Mouse (Mus musculus): ENCODE results near the gene Comt. TPM values are rescaled to one million over a fixed set of nuclear protein-coding genes. Genes with fewer than 3 reads are reported as not detected.

Comt gene
- total and polyA plus RNA-seq, 3 experiments = 36.7 to 51.1 (median 47.5) TPM

DNA sequence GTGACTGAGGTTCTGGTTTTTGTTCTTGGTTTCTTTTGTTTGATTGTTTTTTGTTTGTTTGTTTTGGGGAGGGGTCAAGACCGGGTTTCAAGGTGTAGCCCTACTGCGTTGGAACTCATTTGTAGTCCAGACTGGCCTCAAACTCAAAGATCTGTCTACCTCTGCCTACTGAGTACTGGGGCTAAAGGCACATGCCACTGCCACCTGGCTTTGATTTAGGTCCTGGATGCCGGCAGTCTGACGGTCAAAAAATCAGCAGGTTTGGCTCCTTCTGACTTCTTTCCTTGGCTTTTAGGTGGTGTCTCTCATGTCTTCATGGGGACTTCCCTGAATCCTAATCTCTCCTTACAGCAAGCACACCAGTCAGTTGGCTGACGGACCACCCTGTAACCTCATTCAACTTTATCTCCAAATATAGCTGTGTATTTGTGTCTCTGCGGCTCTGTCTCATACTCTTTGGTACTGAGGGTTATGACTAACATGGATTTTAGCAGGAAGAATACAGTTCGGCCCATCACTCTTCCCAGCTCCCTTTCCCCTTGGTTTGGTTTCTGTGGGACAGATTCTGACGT lies 4.1 kb upstream of the Comt start:
- no peaks in the 10 kb centered on the region for H3K27me3 ChIP-seq (ENCODE audit: insufficient read depth, low read length)
- DNase-seq (ENCODE audit: low spot score) = no peak
- H3K9me3 ChIP-seq (replicated peaks) = no peaks in the 10 kb centered on the region
- peaks cover 65% of the 10 kb centered on the region for H3K4me1 ChIP-seq (ENCODE audit: insufficient read depth, low read depth, low read length)
- no peak for ATAC-seq (ENCODE audit: extremely low read depth, insufficient number of reproducible peaks, low FRiP score, poor library complexity, severe bottlenecking)
- H3K4me3 ChIP-seq (ENCODE audit: low read depth, low read length) = no peak overlapping the region; the same call in 1 of the 2 replicates
- TF ChIP-seq CTCF (IDR thresholded peaks at IDR 0.05; ENCODE audit: low read depth, low read length) = no peak
- TF ChIP-seq TAL1 (conservative IDR thresholded peaks at IDR 0.05; ENCODE audit: low read depth, low read length) = no peak
- no peak for TF ChIP-seq POLR2AphosphoS5 (IDR thresholded peaks at IDR 0.05; ENCODE audit: insufficient replicate concordance, low read depth, low read length)
- no peak for TF ChIP-seq GATA2 (IDR thresholded peaks at IDR 0.05; ENCODE audit: borderline replicate concordance, low read depth, low read length)
- TF ChIP-seq GATA1 (IDR thresholded peaks at IDR 0.05; ENCODE audit: borderline replicate concordance, low read length) = no peak
- H3K36me3 ChIP-seq (replicated peaks) = peaks cover 51% of the 10 kb centered on the region

DNA sequence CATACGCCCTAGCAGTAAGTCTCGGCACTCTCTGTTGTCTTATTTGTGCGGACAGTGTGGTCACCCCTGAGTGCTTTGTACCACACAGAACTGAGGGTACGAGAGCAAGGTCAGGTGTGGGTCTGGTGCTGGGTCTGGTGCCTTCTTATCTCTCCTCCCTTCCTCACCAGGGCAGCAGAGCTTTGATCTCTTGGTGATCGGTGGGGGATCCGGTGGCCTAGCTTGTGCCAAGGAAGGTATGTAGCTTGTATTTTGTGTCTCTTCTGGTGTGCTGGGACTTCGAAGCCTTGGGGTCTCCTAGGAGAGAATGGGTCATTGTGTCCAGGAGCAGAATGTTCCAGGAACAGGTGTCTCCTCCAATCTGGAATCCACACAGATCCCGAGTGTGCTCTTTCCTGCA lies 3.0 kb upstream of the Comt start:
- Histone ChIP-seq H3K27me3 (ENCODE audit: insufficient read depth, low read length) (no peaks in the 10 kb centered on the region), H3K9me3 (replicated peaks) (no peaks in the 10 kb centered on the region), H3K4me1 (ENCODE audit: insufficient read depth, low read depth, low read length) (peaks cover 74% of the 10 kb centered on the region), H3K4me3 (ENCODE audit: low read depth, low read length) (peak overlapping the region; percentile 66; the same call in 1 of the 2 replicates), H3K36me3 (replicated peaks) (peaks cover 42% of the 10 kb centered on the region)
- DNase-seq (ENCODE audit: low spot score) = no peak
- no peak for TF ChIP-seq POLR2AphosphoS5 (IDR thresholded peaks at IDR 0.05; ENCODE audit: insufficient replicate concordance, low read depth, low read length)
- TF ChIP-seq TAL1 (conservative IDR thresholded peaks at IDR 0.05; ENCODE audit: low read depth, low read length) = no peak
- no peak for TF ChIP-seq GATA2 (IDR thresholded peaks at IDR 0.05; ENCODE audit: borderline replicate concordance, low read depth, low read length)
- TF ChIP-seq GATA1 (IDR thresholded peaks at IDR 0.05; ENCODE audit: borderline replicate concordance, low read length) = no peak
- no peak for TF ChIP-seq CTCF (IDR thresholded peaks at IDR 0.05; ENCODE audit: low read depth, low read length)
- ATAC-seq (ENCODE audit: extremely low read depth, insufficient number of reproducible peaks, low FRiP score, poor library complexity, severe bottlenecking) = no peak

- H3K9me3 ChIP-seq (replicated peaks) = no peaks in the 10 kb centered on the region
- H3K4me3 ChIP-seq (ENCODE audit: low read depth, low read length) = peak overlapping the region; percentile 64; the same call in 1 of the 2 replicates
- H3K27me3 ChIP-seq (ENCODE audit: insufficient read depth, low read length) = no peaks in the 10 kb centered on the region
- H3K36me3 ChIP-seq (replicated peaks) = peaks cover 47% of the 10 kb centered on the region
- no peak for TF ChIP-seq GATA2 (IDR thresholded peaks at IDR 0.05; ENCODE audit: borderline replicate concordance, low read depth, low read length)
- TF ChIP-seq TAL1 (conservative IDR thresholded peaks at IDR 0.05; ENCODE audit: low read depth, low read length) = peak; percentile 58
- ATAC-seq (ENCODE audit: extremely low read depth, insufficient number of reproducible peaks, low FRiP score, poor library complexity, severe bottlenecking) (peak; percentile 74), DNase-seq (ENCODE audit: low spot score) (peak; percentile 57)
- peaks cover 82% of the 10 kb centered on the region for H3K4me1 ChIP-seq (ENCODE audit: insufficient read depth, low read depth, low read length)
Measured at GRCm38 (mm10) chr16:18428516-18429042, 1.9 kb upstream of the Comt start.

DNA sequence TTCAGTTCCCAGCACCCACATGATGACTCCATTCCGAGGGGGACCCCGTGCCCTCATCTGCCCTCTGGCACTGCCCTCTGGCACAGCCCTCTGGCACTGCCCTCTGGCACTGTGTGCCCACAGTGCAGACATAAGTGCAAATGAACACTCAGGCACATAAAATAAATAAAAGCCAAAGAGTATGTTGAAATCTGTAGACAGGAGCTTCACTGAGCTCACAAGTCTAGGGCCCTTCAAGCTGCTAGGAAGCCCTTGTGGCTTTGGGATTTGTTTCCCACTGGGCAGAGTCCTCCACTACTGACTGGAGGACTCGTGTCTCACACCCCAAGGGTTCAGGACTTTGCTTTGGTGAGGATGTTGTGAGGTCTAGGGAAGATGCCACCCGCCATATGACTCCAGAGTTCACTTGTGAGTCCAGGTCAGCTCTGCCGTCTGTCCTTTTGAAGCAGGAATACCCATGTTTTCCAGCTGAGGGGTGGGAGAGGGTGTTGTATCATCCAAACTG lies 1.4 kb upstream of the Comt start:
- Histone ChIP-seq H3K4me3 (ENCODE audit: low read depth, low read length) (peak overlapping the region; percentile 64; the same call in 1 of the 2 replicates), H3K27me3 (ENCODE audit: insufficient read depth, low read length) (no peaks in the 10 kb centered on the region), H3K9me3 (replicated peaks) (no peaks in the 10 kb centered on the region), H3K4me1 (ENCODE audit: insufficient read depth, low read depth, low read length) (peaks cover 85% of the 10 kb centered on the region), H3K36me3 (replicated peaks) (peaks cover 50% of the 10 kb centered on the region)
- DNase-seq (ENCODE audit: low spot score) (no peak), ATAC-seq (ENCODE audit: extremely low read depth, insufficient number of reproducible peaks, low FRiP score, poor library complexity, severe bottlenecking) (no peak)
- TF ChIP-seq GATA2 (IDR thresholded peaks at IDR 0.05; ENCODE audit: borderline replicate concordance, low read depth, low read length) (no peak), GATA1 (IDR thresholded peaks at IDR 0.05; ENCODE audit: borderline replicate concordance, low read length) (no peak), TAL1 (conservative IDR thresholded peaks at IDR 0.05; ENCODE audit: low read depth, low read length) (no peak), POLR2AphosphoS5 (IDR thresholded peaks at IDR 0.05; ENCODE audit: insufficient replicate concordance, low read depth, low read length) (no peak), CTCF (IDR thresholded peaks at IDR 0.05; ENCODE audit: low read depth, low read length) (no peak)

DNA sequence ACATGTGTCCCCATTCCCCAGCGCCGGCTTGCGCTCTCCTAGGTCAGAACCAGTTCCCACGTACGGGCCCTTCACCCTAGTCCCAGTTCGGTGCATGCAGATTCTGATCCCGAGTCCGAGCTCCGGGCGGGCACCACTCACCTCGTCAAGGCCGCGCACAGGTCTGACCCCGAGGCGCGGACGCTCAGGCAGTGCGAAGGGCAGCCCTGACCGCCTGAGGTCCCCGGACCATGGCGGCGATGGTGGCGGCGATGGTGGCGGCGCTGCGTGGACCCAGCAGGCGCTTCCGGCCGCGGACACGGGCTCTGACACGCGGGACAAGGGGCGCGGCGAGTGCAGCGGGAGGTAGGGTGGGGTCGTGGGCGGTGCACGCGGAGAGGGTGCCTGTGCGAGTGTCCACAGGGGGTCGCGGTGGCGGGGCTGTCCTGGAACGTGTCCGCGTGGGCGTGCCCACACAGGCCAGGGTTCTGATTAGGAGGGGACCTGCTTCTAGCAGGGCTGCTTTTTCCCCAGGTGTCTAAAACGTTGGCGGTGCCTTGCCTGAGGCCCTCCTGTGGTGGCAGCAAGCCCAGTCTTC lies 349 bp downstream of the Comt start, which contains the start of gene Txnrd2:
Gene Txnrd2 (plus strand): TSS at position 170 of the 577 bp plus-strand sequence.
- ATAC-seq (ENCODE audit: extremely low read depth, insufficient number of reproducible peaks, low FRiP score, poor library complexity, severe bottlenecking) (no peak), DNase-seq (ENCODE audit: low spot score) (peak; percentile 58)
- Histone ChIP-seq H3K36me3 (replicated peaks) (peaks cover 58% of the 10 kb centered on the region), H3K4me1 (ENCODE audit: insufficient read depth, low read depth, low read length) (peaks cover 87% of the 10 kb centered on the region), H3K9me3 (replicated peaks) (no peaks in the 10 kb centered on the region), H3K27me3 (ENCODE audit: insufficient read depth, low read length) (no peaks in the 10 kb centered on the region), H3K4me3 (ENCODE audit: low read depth, low read length) (peak within 1 kb of the TSS; percentile 95)
- TF ChIP-seq POLR2AphosphoS5 (IDR thresholded peaks at IDR 0.05; ENCODE audit: insufficient replicate concordance, low read depth, low read length) (no peak), GATA2 (IDR thresholded peaks at IDR 0.05; ENCODE audit: borderline replicate concordance, low read depth, low read length) (no peak), CTCF (IDR thresholded peaks at IDR 0.05; ENCODE audit: low read depth, low read length) (no peak)

DNA sequence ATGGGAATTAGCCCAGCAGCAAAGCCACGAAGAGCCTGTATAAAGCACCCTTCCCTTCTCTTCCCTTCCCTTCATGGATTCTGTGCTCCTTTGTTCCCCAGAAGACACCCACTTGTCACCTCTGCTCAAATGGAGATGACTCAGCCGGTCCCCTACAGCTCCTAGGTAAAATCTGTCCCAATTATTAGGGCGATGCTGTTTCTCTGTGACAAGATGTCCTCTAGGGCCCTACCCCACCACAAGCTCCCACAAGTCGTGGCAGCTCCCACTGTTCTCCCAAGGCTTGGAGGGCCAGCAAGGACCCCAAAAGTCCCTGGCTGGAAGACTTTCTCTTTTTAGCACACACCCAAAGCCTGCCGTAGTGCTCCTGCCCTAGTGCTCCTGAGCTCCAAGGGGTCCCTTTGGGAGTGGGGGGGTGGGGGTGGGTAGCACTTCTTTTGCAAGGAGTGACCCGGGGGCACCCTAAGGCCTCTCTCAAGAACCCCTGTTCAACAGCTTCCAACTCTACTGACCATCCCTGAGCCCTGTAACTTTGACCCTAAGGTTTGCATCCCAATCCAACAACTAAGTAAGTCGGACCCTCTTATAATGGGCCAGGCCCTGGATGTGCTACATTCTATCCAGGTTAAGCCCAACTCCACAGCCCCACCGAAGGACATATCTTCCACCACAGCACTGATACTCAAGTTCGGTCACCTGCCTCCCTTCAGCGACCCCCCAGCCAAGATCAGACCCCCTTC lies 1.0 kb downstream of the Comt start:
- no peak for DNase-seq (ENCODE audit: low spot score)
- TF ChIP-seq GATA2 (IDR thresholded peaks at IDR 0.05; ENCODE audit: borderline replicate concordance, low read depth, low read length) = no peak
- no peak for TF ChIP-seq POLR2AphosphoS5 (IDR thresholded peaks at IDR 0.05; ENCODE audit: insufficient replicate concordance, low read depth, low read length)
- TF ChIP-seq GATA1 (IDR thresholded peaks at IDR 0.05; ENCODE audit: borderline replicate concordance, low read length) = no peak
- TF ChIP-seq TAL1 (conservative IDR thresholded peaks at IDR 0.05; ENCODE audit: low read depth, low read length) = no peak
- TF ChIP-seq CTCF (IDR thresholded peaks at IDR 0.05; ENCODE audit: low read depth, low read length) = no peak
- peaks cover 86% of the 10 kb centered on the region for H3K4me1 ChIP-seq (ENCODE audit: insufficient read depth, low read depth, low read length)
- no peak for ATAC-seq (ENCODE audit: extremely low read depth, insufficient number of reproducible peaks, low FRiP score, poor library complexity, severe bottlenecking)
- H3K36me3 ChIP-seq (replicated peaks) = peaks cover 56% of the 10 kb centered on the region
- no peaks in the 10 kb centered on the region for H3K27me3 ChIP-seq (ENCODE audit: insufficient read depth, low read length)
- peak overlapping the region; percentile 95 for H3K4me3 ChIP-seq (ENCODE audit: low read depth, low read length)
- no peaks in the 10 kb centered on the region for H3K9me3 ChIP-seq (replicated peaks)
